Mouse (Mus musculus): Measurements from ENCODE around the gene Vgll4.
"Not testable (repeated sequence)": the region's sequence is repeated elsewhere in the genome, so short reads cannot be mapped to it uniquely, and the experiment has no call there.

Vgll4 gene

DNA sequence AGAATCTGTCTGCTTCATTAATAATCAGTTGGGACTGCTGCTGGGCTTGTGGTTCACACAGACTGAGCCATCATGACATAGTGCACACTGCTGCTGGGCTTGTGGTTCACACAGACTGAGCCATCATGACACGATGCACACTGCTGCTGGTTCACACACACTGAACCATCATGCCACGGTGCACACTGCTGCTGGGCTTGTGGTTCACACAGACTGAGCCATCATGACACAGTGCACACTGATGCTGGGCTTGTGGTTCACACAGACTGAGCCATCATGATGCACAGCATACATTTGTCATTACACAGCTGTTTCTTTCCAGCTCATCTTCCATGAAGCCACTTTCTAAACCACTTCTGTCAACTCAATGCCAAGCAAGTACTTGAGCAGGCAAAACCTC, 30.1 kb downstream of the Vgll4 start:
- DNase-seq (ENCODE audit: low spot score), result no peak

DNA sequence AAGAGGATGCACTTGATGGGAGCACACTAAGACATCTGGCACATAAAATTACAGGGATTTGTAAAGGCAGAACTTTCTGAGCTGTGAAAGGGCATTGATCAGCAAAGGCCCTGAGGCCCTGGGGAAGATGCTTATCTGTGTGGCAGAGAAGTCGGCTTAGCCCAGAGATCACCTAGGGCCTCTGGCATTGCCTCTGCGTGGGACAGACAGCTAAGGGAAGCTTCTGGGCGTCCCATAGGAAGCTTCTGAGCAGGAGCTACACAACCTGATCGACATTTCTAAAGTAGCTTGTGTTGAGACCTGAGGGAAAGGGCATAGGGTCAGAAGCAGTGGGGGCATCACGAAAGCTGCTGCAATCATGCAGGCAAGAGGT, 32.9 kb downstream of the Vgll4 start:
- no peak for DNase-seq (ENCODE audit: low spot score)

DNA sequence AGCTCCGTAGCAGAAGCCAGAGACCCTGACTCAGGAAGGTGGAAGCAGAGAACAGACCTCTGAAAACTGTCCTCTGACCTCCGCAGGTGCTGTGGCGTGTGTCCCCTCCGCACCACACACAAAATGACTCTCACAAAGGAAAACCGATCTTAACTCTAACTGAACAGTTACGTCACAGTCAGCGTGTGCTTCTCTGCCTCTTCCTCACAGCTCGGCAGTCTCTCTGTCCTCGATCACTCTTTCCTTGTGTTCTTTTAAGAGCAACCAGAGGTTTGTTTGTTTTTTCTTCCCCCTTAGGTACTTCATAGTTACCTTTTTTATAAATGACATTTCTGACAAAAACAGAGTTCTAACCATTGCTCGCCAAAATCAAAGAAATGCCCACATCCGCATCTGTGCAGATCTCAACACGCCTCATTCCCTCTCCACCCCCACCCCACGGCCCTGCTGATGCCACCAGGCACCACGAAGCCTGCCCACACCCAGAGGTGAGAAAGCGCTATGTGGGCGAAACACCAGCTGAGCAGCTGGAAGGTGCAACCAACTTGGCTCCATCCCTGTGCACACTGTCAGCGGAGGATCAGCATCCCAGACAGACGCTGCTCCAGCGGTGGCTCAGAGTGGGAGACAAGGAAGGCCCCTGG, 33.4 kb downstream of the Vgll4 start:
- no peak for DNase-seq (ENCODE audit: low spot score)

DNA sequence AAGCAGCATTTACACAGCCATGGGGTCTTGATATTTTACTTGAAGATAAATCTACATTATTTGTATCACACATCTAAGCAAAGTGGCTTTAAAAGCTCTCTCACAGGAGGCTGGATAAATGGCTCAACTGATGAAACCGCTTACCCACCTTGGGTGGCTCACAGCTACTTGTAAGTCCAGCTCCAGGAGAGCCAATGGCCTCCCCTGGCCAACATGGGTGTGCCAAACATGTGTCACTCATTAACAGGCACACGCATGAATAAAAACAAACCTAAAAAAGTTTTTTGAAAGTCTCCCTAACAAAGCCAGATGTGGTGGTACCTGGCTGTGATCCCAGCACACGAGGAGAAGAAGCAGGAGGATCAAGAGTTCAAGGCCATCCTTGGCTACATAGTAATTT, 34.4 kb downstream of the Vgll4 start:
- no peak for DNase-seq (ENCODE audit: low spot score)

- no peak for DNase-seq (ENCODE audit: low spot score)
These were observed 35.7 kb downstream of the Vgll4 start for GRCm38 (mm10) chr6:114934045-114934444.

- DNase-seq (ENCODE audit: low spot score), result no peak
These were observed 36.8 kb downstream of the Vgll4 start for GRCm38 (mm10) chr6:114932991-114933392.

- no peak for DNase-seq (ENCODE audit: low spot score)
These were observed 37.7 kb downstream of the Vgll4 start for GRCm38 (mm10) chr6:114932116-114932500.

DNA sequence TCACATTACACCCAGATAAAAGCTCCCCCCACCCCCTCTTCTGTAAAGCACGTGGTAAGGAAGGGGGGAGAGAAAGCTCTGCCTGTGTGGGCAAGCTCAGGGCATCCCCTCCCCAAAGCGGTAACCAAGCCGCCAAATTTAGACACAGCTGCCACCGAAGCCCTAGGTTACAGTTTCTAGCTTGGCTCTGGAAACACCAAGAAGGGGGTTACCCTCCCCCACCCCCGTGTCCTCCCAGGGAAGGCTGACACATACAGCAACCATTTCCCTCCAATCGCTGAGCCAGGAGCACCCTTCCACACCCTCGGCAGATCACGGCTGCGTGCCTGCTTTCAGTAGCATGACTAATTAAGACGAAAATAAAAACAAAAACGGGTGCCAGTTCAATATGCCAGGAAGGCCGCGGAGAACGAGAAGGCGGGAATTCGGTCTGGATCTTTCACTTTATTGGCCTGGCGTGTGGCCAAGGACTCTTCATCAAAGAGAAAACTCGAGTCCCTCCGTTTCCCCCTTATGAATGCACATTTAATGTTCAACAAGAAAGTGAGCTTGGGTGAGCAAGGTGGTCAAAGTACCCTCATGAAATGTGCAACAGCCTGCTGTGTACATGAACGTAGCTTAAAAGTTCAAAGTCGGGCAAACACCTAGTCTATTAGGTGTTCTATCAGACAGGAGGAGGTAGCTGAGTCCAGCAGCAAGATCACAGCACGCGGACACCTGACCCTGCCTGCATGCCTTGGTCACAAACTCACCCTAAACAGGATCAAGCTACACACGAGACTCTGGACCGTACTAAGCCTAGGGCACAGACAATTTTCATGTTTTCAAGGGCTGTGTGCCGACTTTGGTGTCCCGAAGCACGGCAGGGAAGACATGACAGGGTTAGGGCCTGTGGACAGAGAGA, 38.3 kb downstream of the Vgll4 start:
- DNase-seq (ENCODE audit: low spot score), result peak; percentile 58

DNA sequence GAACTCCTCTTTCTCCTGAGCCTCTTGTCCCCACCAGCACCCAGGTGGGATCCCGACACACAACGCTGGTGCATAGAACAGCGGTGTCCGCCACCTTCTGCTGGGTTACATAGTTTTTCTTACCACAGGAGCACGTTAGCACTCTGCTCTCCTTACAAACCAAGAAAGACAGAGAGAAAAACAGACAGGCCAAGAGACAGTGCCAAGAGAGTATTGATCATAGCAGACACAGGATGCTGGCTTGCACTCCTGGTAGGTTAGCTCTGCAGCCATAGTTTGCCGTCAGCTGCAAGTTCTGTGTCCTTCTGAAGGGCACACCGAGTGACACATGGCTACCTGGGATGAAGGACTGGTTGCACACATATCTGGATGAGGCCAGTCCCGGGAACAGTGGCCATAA, 39.1 kb downstream of the Vgll4 start:
- no peak for DNase-seq (ENCODE audit: low spot score)

- DNase-seq (ENCODE audit: low spot score), result no peak
These were observed 39.7 kb downstream of the Vgll4 start for GRCm38 (mm10) chr6:114930038-114930591.

- no peak for DNase-seq (ENCODE audit: low spot score)
These were observed 40.4 kb downstream of the Vgll4 start for GRCm38 (mm10) chr6:114929346-114929745.

- peak; percentile 77 for DNase-seq (ENCODE audit: low spot score)
These were observed 41.3 kb downstream of the Vgll4 start for GRCm38 (mm10) chr6:114928462-114928861.

DNA sequence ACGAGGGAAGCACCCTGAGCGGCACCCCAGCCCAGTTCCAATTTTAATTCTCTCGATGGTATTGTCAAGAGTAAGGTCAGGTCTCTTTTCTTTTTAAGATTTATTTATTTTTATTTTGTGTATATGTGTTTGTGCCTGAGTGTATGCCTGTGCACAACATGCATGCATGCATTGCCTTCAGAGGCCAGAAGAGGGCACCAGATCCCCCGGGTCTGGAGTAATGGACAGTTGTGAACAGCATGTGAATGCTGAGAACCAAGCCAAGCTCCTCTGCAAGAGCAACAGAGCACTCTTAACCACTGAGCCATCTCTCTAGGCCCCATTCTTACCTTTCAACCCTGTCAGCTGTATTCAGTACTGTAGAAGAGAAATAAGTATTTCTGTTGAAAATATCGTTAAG, 42.4 kb downstream of the Vgll4 start:
- DNase-seq (ENCODE audit: low spot score), result no peak

DNA sequence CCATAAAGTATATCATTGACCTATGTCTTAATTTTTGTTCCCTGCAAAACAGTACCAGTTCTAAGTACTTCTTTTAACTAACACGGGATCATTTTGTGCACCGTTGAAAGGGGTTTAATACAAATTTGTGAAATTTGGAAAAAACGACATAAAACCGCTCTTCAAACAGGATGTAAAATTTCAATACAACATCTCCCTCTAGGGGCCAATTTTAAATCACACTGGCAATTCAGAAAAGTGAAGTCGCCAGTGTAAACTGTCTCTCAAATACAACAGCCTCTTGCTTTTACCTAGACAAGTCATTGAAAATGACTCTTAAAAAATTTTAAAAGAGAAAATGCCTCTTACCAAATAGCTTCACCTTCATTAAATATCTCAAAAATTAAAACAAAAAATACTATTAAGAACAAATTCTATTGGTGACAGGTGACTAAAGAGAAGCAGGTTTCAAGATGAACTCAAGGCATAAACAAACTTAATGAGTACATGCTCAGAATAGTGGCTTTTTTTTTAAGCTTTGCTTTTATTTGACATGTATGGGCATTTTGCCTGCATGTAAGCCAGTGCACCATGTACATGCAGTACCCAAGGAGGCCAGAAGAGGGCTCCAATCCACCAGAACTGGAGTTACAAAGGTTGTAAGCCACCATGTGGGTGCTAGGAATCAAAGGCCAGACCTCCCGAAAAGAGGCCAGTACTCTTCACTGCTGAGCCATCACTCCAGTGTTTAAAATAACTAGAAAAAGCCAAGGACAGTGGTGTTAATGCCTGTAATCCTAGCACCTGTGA, 43.2 kb downstream of the Vgll4 start:
- DNase-seq (ENCODE audit: low spot score), result peak; percentile 60

DNA sequence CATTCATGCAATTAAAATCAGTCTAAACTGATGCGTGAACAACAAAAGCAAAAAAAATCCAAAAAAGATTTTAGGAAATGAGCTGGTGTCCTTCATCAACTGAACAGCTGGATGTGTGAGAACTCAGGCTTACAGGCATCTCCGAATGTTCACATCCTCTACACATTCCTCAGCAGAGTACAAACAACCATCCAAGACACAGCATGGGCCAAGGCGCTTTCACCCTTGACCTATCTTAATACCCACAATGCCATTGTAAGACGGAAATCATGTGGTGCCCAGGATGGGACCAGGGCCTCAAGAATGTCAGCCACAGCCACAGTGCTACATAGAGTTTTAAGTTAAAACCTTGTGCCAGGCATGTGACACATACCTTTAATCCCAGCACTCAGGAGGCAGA, 44.6 kb downstream of the Vgll4 start:
- DNase-seq (ENCODE audit: low spot score), result no peak

GRCm38 (mm10) chr6:114922355-114923096, 47.3 kb downstream of the Vgll4 start:
- DNase-seq (ENCODE audit: low spot score), result not testable (repeated sequence)

DNA sequence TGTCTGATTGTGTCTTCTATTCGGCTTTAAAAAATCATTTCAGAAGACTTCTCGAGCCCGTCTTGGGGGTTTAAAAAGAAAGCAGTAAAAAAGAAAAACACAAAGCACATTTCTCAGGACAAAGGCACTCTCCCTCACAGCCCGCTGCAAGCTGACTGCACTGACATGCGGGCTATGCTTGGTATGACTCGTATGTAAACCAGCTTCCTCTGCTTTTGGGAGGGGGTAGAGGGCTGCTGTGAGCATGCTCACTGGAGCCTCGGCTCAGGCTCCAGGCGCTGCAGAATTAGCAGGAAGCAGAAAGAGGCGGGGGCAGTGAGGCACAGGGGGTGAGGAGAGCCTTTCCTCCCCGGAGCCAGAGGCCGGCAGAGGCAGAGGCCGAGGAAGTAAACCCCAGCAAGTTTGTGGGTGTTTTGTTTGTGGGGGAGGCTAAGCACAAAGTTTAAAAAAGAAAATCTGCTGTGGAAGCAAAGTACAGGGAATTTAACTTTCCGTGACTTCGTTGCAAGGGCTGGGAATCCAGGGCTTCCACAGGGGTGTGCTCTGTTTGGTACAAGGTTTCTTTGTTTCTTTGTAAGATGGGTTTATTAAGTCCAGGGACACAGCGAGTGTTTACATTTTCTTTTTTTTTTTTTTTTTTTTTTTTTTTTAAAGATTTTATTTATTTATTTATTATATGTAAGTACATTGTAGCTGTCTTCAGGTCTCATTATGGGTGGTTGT, 48.0 kb downstream of the Vgll4 start:
- DNase-seq (ENCODE audit: low spot score), result peak; percentile 82

- peak; percentile 52 for DNase-seq (ENCODE audit: low spot score)
These were observed 49.0 kb downstream of the Vgll4 start for GRCm38 (mm10) chr6:114920523-114921445.

GRCm38 (mm10) chr6:114919670-114920313, 50.0 kb downstream of the Vgll4 start:
- DNase-seq (ENCODE audit: low spot score), result no peak
